Mouse (Mus musculus) intestine, embryonic 16.5 days (tissue): ENCODE results near the gene Slc35a2. TPM values are rescaled to one million over a fixed set of nuclear protein-coding genes. Genes with fewer than 3 reads are reported as not detected.

Experiments used
- ATAC-seq: fragments of 200-750 bp; cut with Nextera tagmentation; 2 replicates; pipeline ENCODE4 v1.8.0; 2017; ENCODE audit warnings: moderate TSS enrichment, moderate library complexity
- H3K27ac ChIP-seq: fragments of 300-500 bp; sonication (generic); 2 replicates; pipeline ENCODE4 v1.5.1; 2014; ENCODE audit warnings: mild to moderate bottlenecking, low read length
- H3K27me3 ChIP-seq: fragments of 300-500 bp; sonication (generic); replicated peaks from 2 replicates; pipeline ENCODE4 v1.6.1; 2014; ENCODE audit warnings: low read length, control low read depth, mixed read lengths; ENCODE audit not compliant: control insufficient read depth, insufficient read depth
- H3K36me3 ChIP-seq: fragments of 300-500 bp; sonication (generic); 2 replicates; pipeline ENCODE4 v1.6.1; 2014; ENCODE audit warnings: low read length, control low read depth; ENCODE audit not compliant: control insufficient read depth, insufficient read depth
- H3K4me1 ChIP-seq: fragments of 300-500 bp; sonication (generic); 2 replicates; pipeline ENCODE4 v1.6.1; 2014; ENCODE audit warnings: low read length, control low read depth, mixed read lengths; ENCODE audit not compliant: control insufficient read depth, insufficient read depth
- H3K4me2 ChIP-seq: fragments of 300-500 bp; sonication (generic); 2 replicates; pipeline ENCODE4 v1.6.1; 2014; ENCODE audit warnings: low read depth, low read length, control low read depth
- H3K4me3 ChIP-seq: fragments of 300-500 bp; sonication (generic); 2 replicates; pipeline ENCODE4 v1.5.1; 2014; ENCODE audit warnings: mild to moderate bottlenecking, low read length
- H3K9ac ChIP-seq: fragments of 300-500 bp; sonication (generic); 2 replicates; pipeline ENCODE4 v1.6.1; 2014; ENCODE audit warnings: low read depth, low read length
- H3K9me3 ChIP-seq: fragments of 300-500 bp; sonication (generic); 2 replicates; pipeline ENCODE4 v1.6.1; 2016; ENCODE audit warnings: low read length, control low read depth; ENCODE audit not compliant: control insufficient read depth
- WGBS: fragments of 180-500 bp; shearing (Covaris S2); extraction: QIAGEN DNeasy Blood & Tissue Kit; methylation state at CpG from one replicate; pipeline ENCODE4 v1.1.7; 2014; 5-methylcytosine and 5-hydroxymethylcytosine counted together
- polyA plus RNA-seq: library from polyadenylated mRNA; unstranded; fragments of >200 nt; fragmentation: Nextera tagmentation; extraction: Ambion mirVana; gene quantifications from 2 replicates; pipeline ENCODE4 v1.2.1, GENCODE M21; 2015

Slc35a2 gene
- polyA plus RNA-seq, 1 experiment from 2014 or later = 46.5 TPM

DNA sequence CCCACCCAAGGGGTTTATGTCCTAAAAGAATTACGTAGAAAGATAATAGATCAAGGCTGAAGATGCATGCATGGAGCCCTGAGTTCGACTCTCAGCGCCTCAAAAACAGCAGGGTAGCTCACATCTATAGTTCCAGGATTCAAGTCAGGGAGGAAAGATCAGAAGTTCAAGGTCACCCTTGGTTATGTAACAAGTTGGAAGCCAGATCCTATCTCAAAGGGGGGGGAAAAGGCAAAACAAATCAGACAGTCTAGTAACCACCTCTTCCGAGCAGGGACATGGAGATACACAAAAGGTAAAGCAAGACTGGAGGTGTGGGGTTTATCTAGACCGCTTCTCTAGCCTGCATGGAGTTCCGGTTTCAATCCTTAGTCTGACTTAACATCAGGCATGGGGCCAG, 42.4 kb downstream of the Slc35a2 start:
- no peaks in the 10 kb centered on the region for H3K4me1 ChIP-seq
- no peak overlapping the region for H3K9ac ChIP-seq
- no peak overlapping the region for H3K4me2 ChIP-seq
- peaks cover 36% of the 10 kb centered on the region for H3K27me3 ChIP-seq
- no peak overlapping the region for H3K4me3 ChIP-seq
- no peak for ATAC-seq
- no peaks in the 10 kb centered on the region for H3K36me3 ChIP-seq
- 68% methylated on average over 6 of the region's 6 CpGs for WGBS
- H3K9me3 ChIP-seq = no peaks in the 10 kb centered on the region
- no peak overlapping the region for H3K27ac ChIP-seq

DNA sequence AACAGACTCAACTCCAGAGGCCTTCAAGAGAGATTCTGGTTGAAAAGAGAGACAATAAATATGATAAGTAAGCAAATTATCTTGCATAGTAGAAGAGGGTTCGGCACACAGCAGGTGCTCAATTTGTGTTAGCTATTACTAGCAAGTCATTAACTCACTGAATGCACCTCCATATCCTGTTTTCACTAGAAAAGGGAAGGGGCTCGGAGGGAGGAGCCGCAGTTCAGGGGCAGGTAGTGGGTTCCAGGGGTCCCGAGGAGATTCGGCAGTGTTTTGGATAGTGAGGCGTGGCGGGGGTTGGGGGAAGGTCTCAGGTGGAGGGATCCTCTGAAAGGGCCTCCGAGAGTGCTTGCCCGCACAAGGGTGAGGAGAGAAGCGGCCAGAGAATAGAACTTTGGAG, 43.3 kb downstream of the Slc35a2 start:
- Histone ChIP-seq H3K4me2 (no peak overlapping the region), H3K27ac (no peak overlapping the region), H3K9me3 (no peaks in the 10 kb centered on the region), H3K27me3 (peaks cover 30% of the 10 kb centered on the region), H3K9ac (no peak overlapping the region), H3K4me3 (no peak overlapping the region), H3K36me3 (no peaks in the 10 kb centered on the region), H3K4me1 (no peaks in the 10 kb centered on the region)
- no peak for ATAC-seq
- WGBS = 24% methylated on average over 10 of the region's 10 CpGs

DNA sequence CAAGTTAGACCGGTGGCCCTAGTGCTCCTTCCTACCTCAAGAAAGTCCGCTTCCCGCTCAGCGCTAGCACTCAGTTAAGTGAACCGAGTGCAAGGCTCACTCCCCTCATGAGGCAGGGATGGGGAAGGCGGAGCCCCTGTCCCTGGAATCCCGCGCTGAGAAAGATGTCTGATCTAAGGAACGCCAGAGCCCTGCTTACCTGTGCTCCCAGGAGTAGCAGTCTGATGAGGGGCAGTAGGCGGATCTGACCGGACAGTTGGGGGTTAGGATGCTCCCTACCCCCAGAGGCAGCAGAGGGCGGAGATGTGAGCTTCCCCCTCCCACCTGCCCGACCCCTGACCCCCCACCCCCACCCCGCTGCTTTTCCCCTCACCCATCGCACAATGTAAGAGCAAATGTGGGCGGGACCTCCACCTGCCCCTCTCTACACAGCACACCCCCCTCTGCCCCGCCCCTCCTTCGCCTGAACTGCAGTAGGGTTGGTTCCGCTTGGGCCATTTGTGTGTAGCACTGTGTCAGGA, 44.5 kb downstream of the Slc35a2 start, which contains the start of gene Eras:
Eras (minus strand) TSS at position 338 of the 521 bp plus-strand sequence.
- no peak within 1 kb of the TSS for H3K4me3 ChIP-seq
- no peak within 1 kb of the TSS for H3K27ac ChIP-seq
- ATAC-seq = no peak
- H3K36me3 ChIP-seq = no peaks in the 10 kb centered on the region
- 20% methylated on average over 19 of the region's 19 CpGs for WGBS
- H3K4me1 ChIP-seq = no peaks in the 10 kb centered on the region
- H3K27me3 ChIP-seq = peaks cover 20% of the 10 kb centered on the region
- H3K9me3 ChIP-seq = no peaks in the 10 kb centered on the region
- H3K9ac ChIP-seq = no peak within 1 kb of the TSS
- H3K4me2 ChIP-seq = no peak within 1 kb of the TSS

GRCm38 (mm10) chrX:7936874-7937273, 53.0 kb downstream of the Slc35a2 start:
- no peak overlapping the region for H3K9ac ChIP-seq

DNA sequence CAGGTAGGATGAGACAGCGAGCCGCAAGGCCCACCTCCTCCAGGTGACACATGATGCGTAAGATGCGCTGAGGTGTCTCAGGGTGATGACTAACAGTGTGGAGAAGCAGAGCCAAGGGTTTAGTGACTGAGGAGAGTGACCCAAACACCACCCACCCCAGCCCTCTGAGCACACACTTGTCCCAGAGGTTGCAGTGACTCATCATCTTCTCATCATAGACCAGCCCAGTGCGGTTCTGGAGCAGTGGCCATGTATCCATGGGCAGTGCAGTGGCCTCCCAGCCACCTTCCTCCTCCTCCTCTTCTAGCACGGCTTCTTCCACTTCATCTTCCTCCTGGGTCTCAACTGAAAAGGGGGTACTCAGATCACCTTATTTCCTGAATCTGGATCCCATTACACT, 53.8 kb downstream of the Slc35a2 start:
- ATAC-seq = no peak
- Histone ChIP-seq H3K4me3 (no peak overlapping the region), H3K4me1 (no peaks in the 10 kb centered on the region), H3K36me3 (no peaks in the 10 kb centered on the region), H3K9me3 (no peaks in the 10 kb centered on the region), H3K4me2 (no peak overlapping the region), H3K27ac (no peak overlapping the region), H3K9ac (no peak overlapping the region), H3K27me3 (no peaks in the 10 kb centered on the region)
- 86% methylated on average over 6 of the region's 6 CpGs for WGBS

More at GRCm38 (mm10) chrX:7936874-7937273, 53.0 kb downstream of the Slc35a2 start:
- H3K4me1 ChIP-seq = no peaks in the 10 kb centered on the region
- no peak overlapping the region for H3K27ac ChIP-seq
- WGBS = 47% methylated on average over 10 of the region's 11 CpGs
- no peak for ATAC-seq
- no peak overlapping the region for H3K4me2 ChIP-seq
- no peak overlapping the region for H3K4me3 ChIP-seq
- H3K27me3 ChIP-seq = no peaks in the 10 kb centered on the region
- H3K36me3 ChIP-seq = no peaks in the 10 kb centered on the region
- no peaks in the 10 kb centered on the region for H3K9me3 ChIP-seq

Other genes with a start within 250 kb of the Slc35a2 start
- 6.0 and 6.2 TPM in 2 replicates for gene Syp, start 245.6 kb upstream of the Slc35a2 start, polyA plus RNA-seq
- 7.6 TPM in 2 replicates for gene Prickle3, start 226.8 kb upstream of the Slc35a2 start, polyA plus RNA-seq
- gene Plp2, start 212.6 kb upstream of the Slc35a2 start, polyA plus RNA-seq = 187 and 205 TPM in 2 replicates
- 0.71 and 0.93 TPM in 2 replicates for gene Magix, start 202.8 kb upstream of the Slc35a2 start, polyA plus RNA-seq
- gene Gpkow, start 186.9 kb upstream of the Slc35a2 start, polyA plus RNA-seq = 28.0 and 29.5 TPM in 2 replicates
- gene Wdr45, start 169.7 kb upstream of the Slc35a2 start, polyA plus RNA-seq = 25.8 and 26.6 TPM in 2 replicates
- 0.37 TPM in 1 of 2 replicates, not detected in the other for gene Gm45208, start 161.8 kb upstream of the Slc35a2 start, polyA plus RNA-seq
- gene Praf2, start 155.6 kb upstream of the Slc35a2 start, polyA plus RNA-seq = 59.7 and 60.8 TPM in 2 replicates
- gene Ccdc120, start 133.1 kb upstream of the Slc35a2 start, polyA plus RNA-seq = 9.2 and 12.0 TPM in 2 replicates
- gene Tfe3, start 121.5 kb upstream of the Slc35a2 start, polyA plus RNA-seq = 19.2 and 21.2 TPM in 2 replicates
- gene Gripap1, start 94.3 kb upstream of the Slc35a2 start, polyA plus RNA-seq = 36.6 and 37.5 TPM in 2 replicates
- gene Kcnd1, start 61.7 kb upstream of the Slc35a2 start, polyA plus RNA-seq = 1.2 and 1.3 TPM in 2 replicates
- 25.9 and 27.7 TPM in 2 replicates for gene Otud5, start 42.7 kb upstream of the Slc35a2 start, polyA plus RNA-seq
- gene Pim2, start 5.8 kb upstream of the Slc35a2 start, polyA plus RNA-seq = 13.6 and 15.3 TPM in 2 replicates
- gene Pqbp1, start 15.2 kb downstream of the Slc35a2 start, polyA plus RNA-seq = 95.3 and 101 TPM in 2 replicates
- 132 and 141 TPM in 2 replicates for gene Timm17b, start 15.3 kb downstream of the Slc35a2 start, polyA plus RNA-seq
- gene Gm10491, start 23.8 kb downstream of the Slc35a2 start, polyA plus RNA-seq = not detected in 2 replicates
- not detected in 2 replicates for gene Gm10490, start 25.5 kb downstream of the Slc35a2 start, polyA plus RNA-seq
- gene Pcsk1n, start 35.8 kb downstream of the Slc35a2 start, polyA plus RNA-seq = 10.6 and 10.7 TPM in 2 replicates
- not detected in 2 replicates for gene Eras, start 44.6 kb downstream of the Slc35a2 start, polyA plus RNA-seq
- gene Hdac6, start 63.9 kb downstream of the Slc35a2 start, polyA plus RNA-seq = 16.8 and 17.3 TPM in 2 replicates
- 0.93 and 2.5 TPM in 2 replicates for gene Gata1, start 94.0 kb downstream of the Slc35a2 start, polyA plus RNA-seq
- gene Glod5, start 134.5 kb downstream of the Slc35a2 start, polyA plus RNA-seq = 8.8 and 12.7 TPM in 2 replicates
- 36.7 and 43.7 TPM in 2 replicates for gene Suv39h1, start 190.7 kb downstream of the Slc35a2 start, polyA plus RNA-seq
- gene Was, start 206.5 kb downstream of the Slc35a2 start, polyA plus RNA-seq = 0.61 and 0.87 TPM in 2 replicates
- gene Wdr13, start 248.9 kb downstream of the Slc35a2 start, polyA plus RNA-seq = 19.8 and 22.3 TPM in 2 replicates